Mouse (Mus musculus): Measurements from ENCODE around the gene Rrnad1. TPM values are rescaled to one million over a fixed set of nuclear protein-coding genes. Genes with fewer than 3 reads are reported as not detected.
A peak's percentile ranks its signal among the peaks of the same experiment; 100 is the strongest.

Rrnad1 gene
- total and polyA plus RNA-seq, 3 experiments = 10.9 to 21.1 TPM; not detected in 1

GRCm38 (mm10) chr3:87906981-87907857 lies 23.3 kb downstream of the Rrnad1 start (continued):
- TF ChIP-seq CTCF (IDR thresholded peaks at IDR 0.05 in 2 of 3, conservative IDR thresholded peaks at IDR 0.05 in 1 of 3; ENCODE audit: control insufficient read depth in 1 of 3, insufficient read depth in 1 of 3, low read depth in 2 of 3, low read length in 3 of 3, poor library complexity in 1 of 3, severe bottlenecking in 1 of 3) (no peak), ETS1 (IDR thresholded peaks at IDR 0.05; ENCODE audit: low read depth, low read length) (peak; percentile 18; the same call in 1 of the 2 replicates), MAX (IDR thresholded peaks at IDR 0.05; ENCODE audit: low read length) (peak; percentile 67), EP300 (IDR thresholded peaks at IDR 0.05; ENCODE audit: low read depth in 1 of 2, low read length in 2 of 2) (peak in 1 of 2 experiments; percentile 38; a peak in 2 of 4 replicates), CHD1 (IDR thresholded peaks at IDR 0.05; ENCODE audit: low read depth, low read length) (peak; percentile 67; the same call in 1 of the 2 replicates), GABPA (IDR thresholded peaks at IDR 0.05; ENCODE audit: low read depth, low read length) (no peak), SMC3 (IDR thresholded peaks at IDR 0.05; ENCODE audit: low read depth, low read length) (no peak), CHD2 (IDR thresholded peaks at IDR 0.05; ENCODE audit: low read length) (no peak), JUND (IDR thresholded peaks at IDR 0.05; ENCODE audit: low read depth, low read length) (no peak), POLR2A (IDR thresholded peaks at IDR 0.05; ENCODE audit: control insufficient read depth in 1 of 2, insufficient read depth in 1 of 2, low read depth in 1 of 2, low read length in 2 of 2, poor library complexity in 1 of 2) (peak in 1 of 2 experiments; percentile 49; a peak in 2 of 4 replicates), ZKSCAN1 (IDR thresholded peaks at IDR 0.05; ENCODE audit: low read depth, low read length) (no peak)

GRCm38 (mm10) chr3:87906601-87906980 lies 23.9 kb downstream of the Rrnad1 start:
- Histone ChIP-seq H3K79me2 (ENCODE audit: control insufficient read depth, insufficient read depth, low read length, poor library complexity) (peaks cover 57% of the 10 kb centered on the region), H3K4me1 (ENCODE audit: control insufficient read depth in 1 of 2, insufficient read depth in 2 of 2, low read length in 2 of 2) (peaks cover 0 to 36% of the 10 kb centered on the region in 2 experiments; a peak in 3 of 4 replicates), H3K27me3 (ENCODE audit: control insufficient read depth in 1 of 2, insufficient read depth in 2 of 2, low read length in 2 of 2) (no peaks in the 10 kb centered on the region), H3K9ac (ENCODE audit: control insufficient read depth, low read depth, low read length, poor library complexity, severe bottlenecking) (peak overlapping the region; percentile 97), H3K27ac (ENCODE audit: control insufficient read depth, low read depth, low read length) (peak overlapping the region; percentile 85), H3K36me3 (ENCODE audit: control insufficient read depth in 1 of 2, insufficient read depth in 2 of 2, low read length in 2 of 2) (peaks cover 4 to 40% of the 10 kb centered on the region in 2 experiments; a peak in 3 of 4 replicates), H3K4me3 (ENCODE audit: control insufficient read depth in 1 of 2, insufficient read depth in 1 of 2, low read depth in 2 of 2, low read length in 2 of 2) (peak overlapping the region; percentile 82 to 99), H3K9me3 (replicated peaks; ENCODE audit: insufficient read depth, low read length) (no peaks in the 10 kb centered on the region)
- DNase-seq (ENCODE audit: low read depth, low spot score) = peak; percentile 38
- TF ChIP-seq ZMIZ1 (IDR thresholded peaks at IDR 0.05; ENCODE audit: low read depth, low read length) (0 out of 2 replicates have a peak, but pooled peaks have one; percentile 5), MYC (IDR thresholded peaks at IDR 0.05; ENCODE audit: low read depth, low read length) (no peak), ZC3H11A (IDR thresholded peaks at IDR 0.05; ENCODE audit: low read depth, low read length) (no peak), MAZ (IDR thresholded peaks at IDR 0.05; ENCODE audit: low read depth, low read length) (no peak)

DNA sequence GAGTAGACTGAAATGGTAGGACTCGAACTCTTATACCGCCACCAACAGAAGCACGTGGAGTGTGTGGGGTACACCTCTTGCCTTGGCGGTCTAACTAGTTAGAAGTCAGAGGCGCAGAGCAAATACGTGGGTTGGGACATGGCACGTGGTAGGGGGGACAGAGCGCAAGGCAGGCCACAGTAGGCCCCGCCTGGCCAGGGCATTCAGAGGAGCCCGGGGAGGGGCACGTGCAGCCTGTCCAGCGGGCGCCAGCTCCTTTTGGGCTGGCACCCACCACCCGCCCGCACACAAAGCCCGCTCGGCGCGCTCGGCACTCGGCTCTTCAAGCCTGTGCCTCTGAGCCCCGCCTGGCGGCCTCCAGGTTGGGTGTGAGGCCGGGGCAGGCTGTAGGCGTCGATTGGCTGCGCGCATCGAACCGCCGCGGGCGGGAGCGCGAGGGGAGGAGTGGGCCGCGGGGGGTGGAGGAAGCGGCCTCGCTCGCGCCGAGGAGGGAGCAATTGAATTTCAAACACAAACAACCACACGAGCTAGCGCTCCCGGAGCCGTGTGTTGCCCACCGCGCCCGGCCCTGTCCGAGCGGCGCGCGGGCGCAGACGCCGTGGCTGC lies 24.5 kb downstream of the Rrnad1 start, which contains the start of gene Hdgf:
TSS of gene Hdgf (plus strand) at position 442 of the 606 bp plus-strand sequence.
- Histone ChIP-seq H3K36me3 (ENCODE audit: control insufficient read depth in 1 of 2, insufficient read depth in 2 of 2, low read length in 2 of 2) (peaks cover under 1 to 34% of the 10 kb centered on the region in 2 experiments; a peak in 3 of 4 replicates), H3K27ac (ENCODE audit: control insufficient read depth, low read depth, low read length) (peak within 1 kb of the TSS; percentile 85), H3K9ac (ENCODE audit: control insufficient read depth, low read depth, low read length, poor library complexity, severe bottlenecking) (peak within 1 kb of the TSS; percentile 97), H3K4me3 (ENCODE audit: control insufficient read depth in 1 of 2, insufficient read depth in 1 of 2, low read depth in 2 of 2, low read length in 2 of 2) (peak within 1 kb of the TSS; percentile 82 to 99), H3K79me2 (ENCODE audit: control insufficient read depth, insufficient read depth, low read length, poor library complexity) (peaks cover 51% of the 10 kb centered on the region), H3K9me3 (replicated peaks; ENCODE audit: insufficient read depth, low read length) (no peaks in the 10 kb centered on the region), H3K4me1 (ENCODE audit: control insufficient read depth in 1 of 2, insufficient read depth in 2 of 2, low read length in 2 of 2) (peaks cover 0 to 35% of the 10 kb centered on the region in 2 experiments; a peak in 3 of 4 replicates), H3K27me3 (ENCODE audit: control insufficient read depth in 1 of 2, insufficient read depth in 2 of 2, low read length in 2 of 2) (no peaks in the 10 kb centered on the region)
- peak; percentile 97 for DNase-seq (ENCODE audit: low read depth, low spot score)
- no peak for TF ChIP-seq MAFK (IDR thresholded peaks at IDR 0.05; ENCODE audit: borderline replicate concordance, low read depth, low read length)
- no peak for TF ChIP-seq POLR2AphosphoS5 (IDR thresholded peaks at IDR 0.05; ENCODE audit: borderline replicate concordance, low read depth, low read length)
- peak; percentile 69 for TF ChIP-seq NELFE (IDR thresholded peaks at IDR 0.05; ENCODE audit: low read depth, low read length)
- TF ChIP-seq MYB (IDR thresholded peaks at IDR 0.05; ENCODE audit: low read depth, low read length) = no peak
- peak; percentile 98 for TF ChIP-seq BHLHE40 (IDR thresholded peaks at IDR 0.05; ENCODE audit: borderline replicate concordance, low read depth, low read length)
- TF ChIP-seq ZMIZ1 (IDR thresholded peaks at IDR 0.05; ENCODE audit: low read depth, low read length) = peak; percentile 80; the same call in 1 of the 2 replicates
- TF ChIP-seq ZKSCAN1 (IDR thresholded peaks at IDR 0.05; ENCODE audit: low read depth, low read length) = no peak
- peak; percentile 94 for TF ChIP-seq USF1 (IDR thresholded peaks at IDR 0.05; ENCODE audit: low read depth, low read length)
- TF ChIP-seq TCF12 (IDR thresholded peaks at IDR 0.05; ENCODE audit: low read depth, low read length) = peak; percentile 63
- peak in 1 of 2 experiments; percentile 61; a peak in 1 of 4 replicates for TF ChIP-seq USF2 (IDR thresholded peaks at IDR 0.05; ENCODE audit: borderline replicate concordance in 1 of 2, insufficient read depth in 1 of 2, low read depth in 1 of 2, low read length in 2 of 2)
- no peak for TF ChIP-seq GATA1 (IDR thresholded peaks at IDR 0.05; ENCODE audit: low read depth, low read length)
- 0 out of 2 replicates have a peak, but pooled peaks have one; percentile 29 for TF ChIP-seq NRF1 (IDR thresholded peaks at IDR 0.05; ENCODE audit: insufficient read depth, low read depth, low read length, poor library complexity, severe bottlenecking)
- no peak for TF ChIP-seq TAL1 (IDR thresholded peaks at IDR 0.05; ENCODE audit: low read length)
